Mouse (Mus musculus) CH12.LX (cell line): ENCODE data around the gene Irf2. TPM values are rescaled to one million over a fixed set of nuclear protein-coding genes. Genes with fewer than 3 reads are reported as not detected.

Source experiments
- DNase-seq: peaks from one replicate; pipeline ENCODE4 v3.0.0-alpha.2; 2013; ENCODE audit errors: extremely low read depth
- H3K27ac ChIP-seq: 2 replicates; pipeline ENCODE4 v1.5.1; 2012; ENCODE audit warnings: low read depth, mild to moderate bottlenecking, control low read depth, moderate library complexity; ENCODE audit not compliant: insufficient read depth
- H3K27me3 ChIP-seq: replicated peaks from 2 replicates; pipeline ENCODE3; 2012; ENCODE audit warnings: inconsistent platforms
- H3K36me3 ChIP-seq, 2 experiments: replicated peaks in 1 of 2; 2 replicates each; pipeline versions ENCODE3 to v1.6.1; 2012; ENCODE audit warnings: inconsistent platforms in 1 of 2, low read length in 1 of 2, mild to moderate bottlenecking in 1 of 2, mixed read lengths in 1 of 2, moderate library complexity in 1 of 2; ENCODE audit not compliant: control insufficient read depth in 1 of 2, insufficient read depth in 1 of 2
- H3K4me1 ChIP-seq, 2 experiments: 2 replicates each; pipeline ENCODE4 v1.6.1; 2012; ENCODE audit warnings: inconsistent platforms in 1 of 2, moderate library complexity in 1 of 2; ENCODE audit not compliant: insufficient read depth in 2 of 2, control insufficient read depth in 1 of 2
- H3K4me2 ChIP-seq: 2 replicates; pipeline ENCODE4 v1.6.1; 2012; ENCODE audit warnings: low read depth, mild to moderate bottlenecking, control low read depth; ENCODE audit not compliant: poor library complexity, insufficient read depth, severe bottlenecking
- H3K4me3 ChIP-seq, 3 experiments: fragments of 150-350 bp in 1 of 3; sonication (generic) in 1 of 3; replicated peaks in 1 of 3; 2 replicates each; pipeline versions ENCODE3 to v1.5.1; 2011 to 2012; ENCODE audit warnings: low read depth in 2 of 3, low read length in 2 of 3, mild to moderate bottlenecking in 2 of 3, moderate library complexity in 2 of 3, control low read depth in 1 of 3, improper control_type of control experiment in 1 of 3, inconsistent platforms in 1 of 3, mixed read lengths in 1 of 3; ENCODE audit not compliant: poor library complexity in 1 of 3
- H3K79me2 ChIP-seq: replicated peaks from 2 replicates; pipeline ENCODE4 v1.6.1; 2012; ENCODE audit warnings: mild to moderate bottlenecking, moderate library complexity; ENCODE audit not compliant: control insufficient read depth, poor library complexity, insufficient read depth, severe bottlenecking; ENCODE audit errors: extremely low read depth
- H3K9ac ChIP-seq: 2 replicates; pipeline ENCODE4 v1.6.1; 2012; ENCODE audit warnings: low read depth, mild to moderate bottlenecking, control low read depth, moderate library complexity; ENCODE audit not compliant: insufficient read depth
- H3K9me3 ChIP-seq: replicated peaks from 2 replicates; pipeline ENCODE3; 2012; ENCODE audit warnings: low read length, inconsistent platforms, mixed read lengths
- BHLHE40 ChIP-seq: IDR thresholded peaks from 2 replicates; pipeline ENCODE4 v1.6.1; 2011; ENCODE audit warnings: mild to moderate bottlenecking, low read depth, low read length, improper control_type of control experiment
- CHD1 ChIP-seq: IDR thresholded peaks from 2 replicates; pipeline ENCODE4 v1.6.1; 2012; ENCODE audit warnings: low read depth, low read length, improper control_type of control experiment, inconsistent platforms
- CHD2 ChIP-seq: IDR thresholded peaks from 2 replicates; pipeline ENCODE4 v1.6.1; 2011; ENCODE audit warnings: low read length, improper control_type of control experiment
- CTCF ChIP-seq, 2 experiments: IDR thresholded peaks in 1 of 2; conservative IDR thresholded peaks in 1 of 2; 2 replicates each; pipeline ENCODE4 v1.5.1; 2011 to 2012; ENCODE audit warnings: low read depth in 2 of 2, low read length in 2 of 2, improper control_type of control experiment in 1 of 2, inconsistent platforms in 1 of 2, mild to moderate bottlenecking in 1 of 2, moderate library complexity in 1 of 2
- ELF1 ChIP-seq: IDR thresholded peaks from 2 replicates; pipeline ENCODE4 v1.6.1; 2014; ENCODE audit warnings: low read depth, mild to moderate bottlenecking, inconsistent platforms, low read length, improper control_type of control experiment
- EP300 ChIP-seq: IDR thresholded peaks from 2 replicates; pipeline ENCODE4 v1.6.1; 2011; ENCODE audit warnings: low read length, improper control_type of control experiment
- ETS1 ChIP-seq: conservative IDR thresholded peaks from 2 replicates; pipeline ENCODE4 v1.6.1; 2012; ENCODE audit warnings: low read depth, mild to moderate bottlenecking, inconsistent platforms, low read length, improper control_type of control experiment, moderate library complexity
- GABPA ChIP-seq: IDR thresholded peaks from 2 replicates; pipeline ENCODE4 v1.6.1; 2012; ENCODE audit warnings: low read depth, low read length, improper control_type of control experiment, inconsistent platforms; ENCODE audit not compliant: insufficient replicate concordance
- HCFC1 ChIP-seq: IDR thresholded peaks from 2 replicates; pipeline ENCODE4 v1.6.1; 2012; ENCODE audit warnings: low read depth, mild to moderate bottlenecking, inconsistent platforms, low read length, improper control_type of control experiment
- IRF4 ChIP-seq: IDR thresholded peaks from 2 replicates; pipeline ENCODE4 v1.6.1; 2014; ENCODE audit warnings: low read depth, mild to moderate bottlenecking, inconsistent platforms, low read length, improper control_type of control experiment
- JUN ChIP-seq: IDR thresholded peaks from 2 replicates; pipeline ENCODE4 v1.6.1; 2011; ENCODE audit warnings: low read depth, mild to moderate bottlenecking, low read length, improper control_type of control experiment, moderate library complexity; ENCODE audit not compliant: insufficient read depth
- MAX ChIP-seq: IDR thresholded peaks from 2 replicates; pipeline ENCODE4 v1.6.1; 2011; ENCODE audit warnings: low read length, improper control_type of control experiment
- MAZ ChIP-seq: IDR thresholded peaks from 2 replicates; pipeline ENCODE4 v1.6.1; 2012; ENCODE audit warnings: low read depth, mild to moderate bottlenecking, inconsistent platforms, low read length, improper control_type of control experiment, moderate library complexity
- MEF2A ChIP-seq: IDR thresholded peaks from 2 replicates; pipeline ENCODE4 v1.6.1; 2014; ENCODE audit warnings: low read depth, mild to moderate bottlenecking, inconsistent platforms, low read length, improper control_type of control experiment, borderline replicate concordance
- MXI1 ChIP-seq: IDR thresholded peaks from 2 replicates; pipeline ENCODE4 v1.6.1; 2011; ENCODE audit warnings: mild to moderate bottlenecking, low read depth, low read length, improper control_type of control experiment
- NRF1 ChIP-seq: IDR thresholded peaks from 2 replicates; pipeline ENCODE4 v1.6.1; 2014; ENCODE audit warnings: low read depth, mild to moderate bottlenecking, inconsistent platforms, low read length, improper control_type of control experiment, moderate library complexity
- POLR2A ChIP-seq: IDR thresholded peaks from 2 replicates; pipeline ENCODE4 v1.6.1; 2011; ENCODE audit warnings: low read depth, mild to moderate bottlenecking, improper control_type of control experiment, low read length
- RAD21 ChIP-seq: IDR thresholded peaks from 2 replicates; pipeline ENCODE4 v1.6.1; 2011; ENCODE audit warnings: low read depth, mild to moderate bottlenecking, low read length, improper control_type of control experiment, moderate library complexity
- SIN3A ChIP-seq: IDR thresholded peaks from 2 replicates; pipeline ENCODE4 v1.6.1; 2012; ENCODE audit warnings: low read length, improper control_type of control experiment, inconsistent platforms
- SMC3 ChIP-seq: IDR thresholded peaks from 2 replicates; pipeline ENCODE4 v1.6.1; 2011; ENCODE audit warnings: low read depth, low read length, improper control_type of control experiment
- TBP ChIP-seq: conservative IDR thresholded peaks from 2 replicates; pipeline ENCODE4 v1.6.1; 2011; ENCODE audit warnings: low read depth, low read length, improper control_type of control experiment
- TCF12 ChIP-seq: IDR thresholded peaks from 2 replicates; pipeline ENCODE4 v1.6.1; 2014; ENCODE audit warnings: low read depth, mild to moderate bottlenecking, inconsistent platforms, low read length, improper control_type of control experiment
- UBTF ChIP-seq: IDR thresholded peaks from 2 replicates; pipeline ENCODE4 v1.6.1; 2012; ENCODE audit warnings: low read depth, mild to moderate bottlenecking, inconsistent platforms, low read length, improper control_type of control experiment, moderate library complexity
- USF2 ChIP-seq: conservative IDR thresholded peaks from 2 replicates; pipeline ENCODE4 v1.6.1; 2011; ENCODE audit warnings: low read depth, low read length, improper control_type of control experiment
- ZC3H11A ChIP-seq: IDR thresholded peaks from 2 replicates; pipeline ENCODE4 v1.6.1; 2012; ENCODE audit warnings: low read depth, mild to moderate bottlenecking, inconsistent platforms, low read length, improper control_type of control experiment
- dilution Hi-C: fragments of 300-500 bp; cut with MboI; formaldehyde crosslinking; loops from 2 replicates; pipeline ENCODE4 v1.14.3; 2020; ENCODE audit warnings: low sequenced_read_pairs; ENCODE audit not compliant: extremely low pct_unique_long_range_greater_than_20kb, extremely low pct_ligation_motif_present
- in situ Hi-C: fragments of 300-500 bp; cut with MboI; formaldehyde crosslinking; loops from 3 replicates; pipeline ENCODE4 v1.14.3; 2019; ENCODE audit warnings: low sequenced_read_pairs, low pct_ligation_motif_present, low pct_unique_long_range_greater_than_20kb, mixed read lengths
- polyA plus RNA-seq: library from polyadenylated mRNA; unstranded; fragments of >175 nt; gene quantifications from 2 replicates; pipeline ENCODE4 v1.2.1, GENCODE M21; 2012; ENCODE audit warnings: low read depth; ENCODE audit not compliant: insufficient read length
- total RNA-seq, 2 experiments: library from RNA; depleted of rRNA; stranded (reverse); fragments of 300-350 nt in 1 of 2; fragments of >200 nt in 1 of 2; gene quantifications; 2 replicates each; pipeline ENCODE4 v1.2.3; 2012 to 2014

Gene Irf2
- total and polyA plus RNA-seq, 3 experiments: 7.1 to 37.4 (median 10.2) TPM

DNA sequence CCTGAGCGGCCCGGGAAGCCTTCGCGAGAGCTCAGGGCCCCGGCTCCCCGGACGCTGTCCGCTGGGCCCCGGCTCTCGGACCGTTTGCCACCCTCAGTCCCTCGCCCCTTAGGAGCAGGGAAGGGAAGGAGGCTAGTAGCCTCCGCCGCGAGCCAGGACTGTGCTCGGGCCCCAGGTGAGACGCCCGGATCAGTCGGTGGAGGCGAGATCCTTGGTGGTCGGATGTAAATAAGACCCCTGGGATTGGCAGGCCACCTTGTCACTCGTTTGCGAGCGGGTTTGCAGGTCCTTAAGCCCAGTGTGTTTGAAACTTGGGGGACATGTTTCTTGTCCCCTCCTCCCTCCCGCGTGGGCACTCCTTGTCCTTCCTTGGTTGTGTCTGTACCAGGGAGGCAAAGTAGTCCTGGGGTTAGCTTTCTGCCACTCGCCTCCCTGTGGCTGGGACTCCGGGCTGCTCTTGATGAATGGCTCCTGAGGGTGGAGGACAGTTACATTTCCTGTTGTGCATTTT is 1.8 kb downstream of the Irf2 start:
- in situ Hi-C loops: no loop called here
- Histone ChIP-seq H3K79me2 (peaks cover 76% of the 10 kb centered on the region), H3K4me1 (peaks cover 4 to 38% of the 10 kb centered on the region in 2 experiments), H3K4me3 (peak overlapping the region; percentile 69 to 96 (median 96)), H3K27ac (peak overlapping the region; percentile 91), H3K9me3 (peaks cover 12% of the 10 kb centered on the region), H3K9ac (peak overlapping the region; percentile 96), H3K36me3 (peaks cover 3 to 22% of the 10 kb centered on the region in 2 experiments), H3K4me2 (peak overlapping the region; percentile 77), H3K27me3 (no peaks in the 10 kb centered on the region)
- peak; percentile 55 for DNase-seq
- dilution Hi-C loops: no loop called here
- TF ChIP-seq TBP (0 out of 2 replicates have a peak, but pooled peaks have one; percentile 19), MXI1 (peak; percentile 73; the same call in 1 of the 2 replicates), JUN (no peak), RAD21 (no peak), MAX (no peak), POLR2A (peak; percentile 14; the same call in 1 of the 2 replicates), NRF1 (no peak), TCF12 (no peak), USF2 (no peak), SMC3 (no peak), IRF4 (no peak), CHD1 (0 out of 2 replicates have a peak, but pooled peaks have one; percentile 42), MAZ (peak; percentile 13; the same call in 1 of the 2 replicates), UBTF (no peak), CHD2 (no peak; the same call in 1 of the 2 replicates)

DNA sequence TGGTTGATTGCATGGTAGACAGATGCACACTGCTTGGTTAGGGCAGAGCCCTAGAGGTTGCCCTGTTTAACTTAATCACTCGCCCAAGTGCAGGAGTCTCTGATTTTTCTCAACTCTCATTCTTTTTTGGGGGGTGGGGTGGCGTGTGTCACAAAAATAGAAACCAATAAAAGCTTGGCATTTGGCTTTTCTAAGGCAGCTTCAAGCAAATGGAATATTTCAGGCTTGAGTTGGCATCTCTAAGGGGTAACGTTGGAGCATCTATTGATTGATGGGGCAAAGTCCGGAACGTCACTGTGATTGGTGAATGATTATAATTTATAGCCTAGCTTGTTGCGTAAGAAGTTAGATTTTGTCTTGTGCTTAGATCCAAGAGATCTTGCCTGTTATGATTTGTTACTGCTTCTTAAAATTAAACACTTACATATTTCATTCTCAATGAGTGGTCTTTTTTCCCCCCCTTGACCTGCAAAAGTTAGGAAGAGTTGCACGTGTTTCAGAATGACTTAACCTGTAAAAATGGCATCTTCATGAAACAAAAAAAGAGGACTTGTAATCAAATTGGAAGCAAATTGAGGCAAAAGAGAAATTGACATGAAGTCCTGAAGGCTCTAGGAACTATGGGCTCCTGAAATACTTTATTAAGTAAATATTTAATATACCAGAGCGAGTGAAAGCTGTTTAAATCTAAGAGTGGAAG is 2.6 kb downstream of the Irf2 start:
- Histone ChIP-seq H3K4me1 (peaks cover 4 to 44% of the 10 kb centered on the region in 2 experiments), H3K27ac (no peak overlapping the region), H3K27me3 (no peaks in the 10 kb centered on the region), H3K4me2 (peak overlapping the region; percentile 80), H3K4me3 (peak overlapping the region; percentile 69 to 96 (median 96)), H3K36me3 (peaks cover 0 to 21% of the 10 kb centered on the region in 2 experiments), H3K9me3 (peaks cover 4% of the 10 kb centered on the region), H3K79me2 (peaks cover 83% of the 10 kb centered on the region), H3K9ac (peak overlapping the region; percentile 96)
- dilution Hi-C loops: no loop called here
- in situ Hi-C loops: no loop called here
- no peak for TF ChIP-seq MAZ
- TF ChIP-seq NRF1: no peak
- 0 out of 2 replicates have a peak, but pooled peaks have one; percentile 23 for TF ChIP-seq IRF4
- no peak for TF ChIP-seq ZC3H11A
- TF ChIP-seq MXI1: peak; percentile 51; the same call in 1 of the 2 replicates
- no peak for TF ChIP-seq MEF2A
- no peak for TF ChIP-seq TBP
- TF ChIP-seq ETS1: no peak
- no peak for TF ChIP-seq JUN
- TF ChIP-seq CHD1: no peak
- TF ChIP-seq GABPA: no peak
- 0 out of 2 replicates have a peak, but pooled peaks have one; percentile 22 for TF ChIP-seq SIN3A
- TF ChIP-seq BHLHE40: peak; percentile 88
- no peak for TF ChIP-seq HCFC1
- TF ChIP-seq MAX: 0 out of 2 replicates have a peak, but pooled peaks have one; percentile 28
- TF ChIP-seq CTCF (conservative IDR thresholded peaks at IDR 0.05 in 1 of 2, IDR thresholded peaks at IDR 0.05 in 1 of 2; ENCODE audit: low read depth in 2 of 2, low read length in 2 of 2): no peak
- TF ChIP-seq ELF1: no peak
- no peak for TF ChIP-seq EP300
- no peak for TF ChIP-seq CHD2
- no peak for DNase-seq
